Mouse (Mus musculus) midbrain, embryonic 15.5 days (tissue): ENCODE results near the gene Ube2f. TPM values are rescaled to one million over a fixed set of nuclear protein-coding genes. Genes with fewer than 3 reads are reported as not detected.

Source experiments
- ATAC-seq: fragments of 200-750 bp; cut with Nextera tagmentation; replicated peaks from 2 replicates; pipeline ENCODE4 v1.8.0; 2017; ENCODE audit warnings: moderate TSS enrichment
- H3K27ac ChIP-seq: fragments of 300-500 bp; sonication (generic); 2 replicates; pipeline ENCODE4 v1.5.1; 2015; ENCODE audit warnings: mild to moderate bottlenecking, inconsistent platforms
- H3K27me3 ChIP-seq: fragments of 300-500 bp; sonication (generic); replicated peaks from 2 replicates; pipeline ENCODE4 v1.6.1; 2015; ENCODE audit warnings: inconsistent platforms
- H3K36me3 ChIP-seq: fragments of 300-500 bp; sonication (generic); replicated peaks from 2 replicates; pipeline ENCODE4 v1.6.1; 2015; ENCODE audit warnings: inconsistent platforms
- H3K4me1 ChIP-seq: fragments of 300-500 bp; sonication (generic); 2 replicates; pipeline ENCODE4 v1.6.1; 2015; ENCODE audit warnings: inconsistent platforms
- H3K4me2 ChIP-seq: fragments of 300-500 bp; sonication (generic); 2 replicates; pipeline ENCODE4 v1.6.1; 2015; ENCODE audit warnings: inconsistent platforms, mild to moderate bottlenecking, moderate library complexity
- H3K4me3 ChIP-seq: fragments of 300-500 bp; sonication (generic); 2 replicates; pipeline ENCODE4 v1.5.1; 2015; ENCODE audit warnings: mild to moderate bottlenecking, inconsistent platforms
- H3K9ac ChIP-seq: fragments of 300-500 bp; sonication (generic); 2 replicates; pipeline ENCODE4 v1.6.1; 2015; ENCODE audit warnings: mild to moderate bottlenecking, inconsistent platforms
- H3K9me3 ChIP-seq: fragments of 300-500 bp; sonication (generic); 2 replicates; pipeline ENCODE4 v1.6.1; 2016; ENCODE audit warnings: inconsistent platforms
- WGBS: fragments of 180-500 bp; shearing (Covaris S2); methylation state at CpG from one replicate; pipeline ENCODE4 v1.1.7; 2015; ENCODE audit warnings: mixed read lengths; 5-methylcytosine and 5-hydroxymethylcytosine counted together
- polyA plus RNA-seq: library from polyadenylated mRNA; unstranded; fragments of >200 nt; fragmentation: Nextera tagmentation; extraction: Ambion mirVana; gene quantifications from 2 replicates; pipeline ENCODE4 v1.2.1, GENCODE M21; 2015

Ube2f gene
- polyA plus RNA-seq, 1 experiment from 2014 or later, result 58.5 TPM

DNA sequence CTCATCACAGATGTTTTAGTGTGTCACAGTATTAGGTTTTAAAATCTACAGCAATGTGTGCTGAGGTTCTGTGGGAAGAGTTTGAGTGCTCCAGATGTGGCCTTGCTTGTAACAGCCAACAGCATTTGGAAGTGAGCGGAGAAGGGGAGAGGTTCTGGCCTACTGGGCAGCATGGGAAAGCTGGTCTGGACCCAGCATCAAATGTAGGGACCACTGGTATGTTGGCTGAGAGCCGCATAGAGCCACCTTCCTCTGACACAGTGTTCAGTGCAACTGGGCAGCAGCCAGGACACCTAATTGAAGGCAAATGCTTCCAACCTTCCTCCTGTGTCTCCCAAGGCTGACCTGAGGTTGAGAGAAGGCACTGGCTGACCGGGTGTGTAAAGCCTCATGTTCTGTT, 51.9 kb downstream of the Ube2f start:
- peaks cover 2% of the 10 kb centered on the region; the same call in 1 of the 2 replicates for H3K36me3 ChIP-seq
- peaks cover 10% of the 10 kb centered on the region for H3K4me1 ChIP-seq
- H3K27ac ChIP-seq, result no peak overlapping the region
- no peak overlapping the region for H3K4me2 ChIP-seq
- H3K27me3 ChIP-seq, result no peaks in the 10 kb centered on the region
- H3K4me3 ChIP-seq, result no peak overlapping the region
- 93% methylated on average over 3 of the region's 3 CpGs for WGBS
- no peak overlapping the region for H3K9ac ChIP-seq
- no peak for ATAC-seq
- no peaks in the 10 kb centered on the region for H3K9me3 ChIP-seq

GRCm38 (mm10) chr1:91304621-91305020, 54.5 kb downstream of the Ube2f start:
- Histone ChIP-seq H3K36me3 (peaks cover 9% of the 10 kb centered on the region; the same call in 1 of the 2 replicates), H3K9me3 (no peaks in the 10 kb centered on the region), H3K9ac (no peak overlapping the region), H3K4me1 (no peaks in the 10 kb centered on the region), H3K4me3 (no peak overlapping the region), H3K27ac (no peak overlapping the region), H3K4me2 (no peak overlapping the region), H3K27me3 (no peaks in the 10 kb centered on the region)
- WGBS, result 94% methylated on average over 4 of the region's 4 CpGs
- no peak for ATAC-seq

DNA sequence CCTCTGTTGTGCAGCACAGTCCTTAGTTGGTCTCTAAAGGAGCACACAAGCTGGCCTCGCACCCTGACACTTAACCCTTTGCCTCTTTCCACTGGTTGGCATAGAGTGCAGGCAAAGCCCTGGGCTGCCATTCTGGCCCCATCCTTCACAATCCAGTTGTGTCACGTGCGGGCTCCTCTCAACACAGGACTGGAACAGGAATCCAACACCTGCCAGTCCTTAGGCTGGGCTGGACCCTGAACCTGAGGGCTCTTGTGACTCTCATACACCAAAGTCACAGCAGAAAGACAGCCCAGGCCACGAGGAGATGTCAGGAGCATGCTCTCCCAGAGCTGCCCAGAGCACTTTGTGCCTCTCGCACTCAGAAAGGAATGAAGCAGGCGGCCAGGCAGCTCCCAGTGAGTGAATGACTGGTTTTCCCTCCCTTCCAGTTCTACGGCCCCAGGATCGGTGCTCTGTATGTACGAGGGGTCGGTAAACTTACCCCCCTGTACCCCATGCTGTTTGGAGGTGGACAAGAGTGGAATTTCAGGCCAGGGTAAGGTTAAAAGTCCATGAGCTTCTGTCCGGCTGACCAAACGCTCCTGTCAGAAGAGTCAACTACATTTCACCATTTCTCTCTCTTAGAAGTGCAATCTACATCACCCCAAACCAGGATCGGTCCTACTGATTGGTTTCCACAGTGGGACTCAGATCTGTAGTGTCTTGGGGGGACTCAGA, 59.4 kb downstream of the Ube2f start:
- ATAC-seq, result no peak
- 95% methylated on average over 13 of the region's 13 CpGs for WGBS
- Histone ChIP-seq H3K9ac (no peak overlapping the region), H3K27me3 (no peaks in the 10 kb centered on the region), H3K4me3 (no peak overlapping the region), H3K4me1 (no peaks in the 10 kb centered on the region), H3K36me3 (peaks cover 9% of the 10 kb centered on the region; the same call in 1 of the 2 replicates), H3K27ac (no peak overlapping the region), H3K4me2 (no peak overlapping the region), H3K9me3 (no peaks in the 10 kb centered on the region)

DNA sequence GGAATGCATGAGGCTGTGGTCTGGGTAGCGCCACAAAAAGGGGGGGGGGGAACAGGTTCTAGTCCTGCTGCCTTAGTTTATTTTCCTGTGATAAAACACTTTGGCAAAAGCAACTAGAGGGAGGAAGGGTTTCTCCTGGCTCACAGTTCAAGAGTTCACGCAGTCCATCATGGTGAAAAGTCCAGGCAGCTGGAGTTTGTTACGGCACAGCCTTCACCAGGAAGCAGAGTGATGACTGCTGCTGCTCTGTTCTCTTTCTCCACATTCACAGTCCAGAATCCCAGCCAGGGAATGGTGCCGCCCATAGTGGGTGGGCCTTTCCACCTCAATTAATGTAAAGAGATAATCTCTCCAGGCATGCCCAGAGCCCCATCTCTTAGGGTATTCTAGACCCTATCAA, 62.2 kb downstream of the Ube2f start:
- no peak overlapping the region for H3K4me2 ChIP-seq
- no peak overlapping the region for H3K4me3 ChIP-seq
- WGBS, result 95% methylated on average over 4 of the region's 4 CpGs
- H3K27me3 ChIP-seq, result no peaks in the 10 kb centered on the region
- H3K4me1 ChIP-seq, result no peaks in the 10 kb centered on the region
- H3K27ac ChIP-seq, result no peak overlapping the region
- no peaks in the 10 kb centered on the region for H3K9me3 ChIP-seq
- no peak overlapping the region for H3K9ac ChIP-seq
- no peak for ATAC-seq
- peaks cover 5% of the 10 kb centered on the region; the same call in 1 of the 2 replicates for H3K36me3 ChIP-seq

- WGBS, result 39% methylated on average over 5 of the region's 5 CpGs
- Histone ChIP-seq H3K27ac (0 out of 2 replicates have a peak overlapping the region, but pooled peaks have one; percentile 22), H3K36me3 (peaks cover 4% of the 10 kb centered on the region; the same call in 1 of the 2 replicates), H3K4me1 (no peaks in the 10 kb centered on the region), H3K4me3 (no peak overlapping the region), H3K9me3 (no peaks in the 10 kb centered on the region), H3K9ac (no peak overlapping the region), H3K27me3 (no peaks in the 10 kb centered on the region), H3K4me2 (no peak overlapping the region)
- no peak for ATAC-seq
Observed at GRCm38 (mm10) chr1:91313251-91313650, 63.1 kb downstream of the Ube2f start.

DNA sequence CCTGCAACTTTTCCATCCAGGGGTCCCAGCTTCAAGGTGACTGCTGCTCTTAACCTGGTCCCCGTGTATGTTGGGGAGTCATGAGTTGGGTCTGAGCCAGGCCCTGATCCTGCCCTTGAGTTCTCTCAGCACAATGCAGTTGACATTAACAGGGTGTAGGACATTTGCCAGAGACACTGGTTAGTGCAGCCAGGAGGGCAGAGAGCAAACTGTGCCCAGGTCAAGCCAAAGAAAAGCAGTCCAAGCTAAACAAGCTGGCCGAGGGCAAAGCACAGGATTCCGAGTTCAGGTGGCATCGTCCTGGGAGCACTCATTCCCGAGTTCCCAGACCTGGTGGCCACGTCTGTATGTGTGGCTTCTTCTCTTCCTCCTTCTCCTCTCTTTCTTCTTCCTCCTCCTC, 67.6 kb downstream of the Ube2f start:
- no peaks in the 10 kb centered on the region for H3K36me3 ChIP-seq
- H3K4me2 ChIP-seq, result no peak overlapping the region
- H3K4me1 ChIP-seq, result no peaks in the 10 kb centered on the region
- no peaks in the 10 kb centered on the region for H3K9me3 ChIP-seq
- no peak overlapping the region for H3K27ac ChIP-seq
- no peaks in the 10 kb centered on the region for H3K27me3 ChIP-seq
- H3K9ac ChIP-seq, result no peak overlapping the region
- no peak for ATAC-seq
- H3K4me3 ChIP-seq, result no peak overlapping the region
- 93% methylated on average over 6 of the region's 6 CpGs for WGBS

GRCm38 (mm10) chr1:91321760-91322438, 71.8 kb downstream of the Ube2f start, which contains the start of gene Espnl:
Gene Espnl, plus strand, starts transcription at chr1:91322075.
- Histone ChIP-seq H3K9me3 (no peaks in the 10 kb centered on the region), H3K9ac (no peak within 1 kb of the TSS), H3K27me3 (no peaks in the 10 kb centered on the region), H3K4me1 (no peaks in the 10 kb centered on the region), H3K4me2 (no peak within 1 kb of the TSS), H3K27ac (no peak within 1 kb of the TSS), H3K36me3 (no peaks in the 10 kb centered on the region), H3K4me3 (no peak within 1 kb of the TSS)
- 80% methylated on average over 19 of the region's 19 CpGs for WGBS
- ATAC-seq, result no peak

DNA sequence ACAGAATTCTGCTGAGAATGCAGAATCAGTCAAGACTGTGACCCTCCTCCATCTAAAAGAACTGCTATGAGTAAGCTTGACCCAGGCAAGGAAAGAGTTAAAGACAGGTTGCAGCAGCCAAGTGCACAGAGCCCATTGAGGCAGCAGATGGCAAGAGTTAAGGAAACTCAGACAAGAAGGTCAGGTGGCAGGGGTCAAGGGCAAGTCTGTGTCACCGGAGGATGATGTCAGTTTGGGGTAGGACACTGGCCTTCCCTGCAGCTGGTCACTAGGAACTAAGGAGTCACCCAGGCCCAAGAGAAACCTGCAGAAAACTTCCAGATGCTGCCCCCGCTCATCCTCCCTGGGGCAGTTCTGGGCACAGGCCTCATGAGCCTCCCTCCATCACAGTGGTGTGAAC, 74.5 kb downstream of the Ube2f start:
- H3K27ac ChIP-seq, result no peak overlapping the region
- H3K4me2 ChIP-seq, result no peak overlapping the region
- no peaks in the 10 kb centered on the region for H3K27me3 ChIP-seq
- 92% methylated on average over 2 of the region's 2 CpGs for WGBS
- no peaks in the 10 kb centered on the region for H3K9me3 ChIP-seq
- no peak for ATAC-seq
- no peaks in the 10 kb centered on the region for H3K4me1 ChIP-seq
- H3K9ac ChIP-seq, result no peak overlapping the region
- H3K36me3 ChIP-seq, result no peaks in the 10 kb centered on the region
- no peak overlapping the region for H3K4me3 ChIP-seq

DNA sequence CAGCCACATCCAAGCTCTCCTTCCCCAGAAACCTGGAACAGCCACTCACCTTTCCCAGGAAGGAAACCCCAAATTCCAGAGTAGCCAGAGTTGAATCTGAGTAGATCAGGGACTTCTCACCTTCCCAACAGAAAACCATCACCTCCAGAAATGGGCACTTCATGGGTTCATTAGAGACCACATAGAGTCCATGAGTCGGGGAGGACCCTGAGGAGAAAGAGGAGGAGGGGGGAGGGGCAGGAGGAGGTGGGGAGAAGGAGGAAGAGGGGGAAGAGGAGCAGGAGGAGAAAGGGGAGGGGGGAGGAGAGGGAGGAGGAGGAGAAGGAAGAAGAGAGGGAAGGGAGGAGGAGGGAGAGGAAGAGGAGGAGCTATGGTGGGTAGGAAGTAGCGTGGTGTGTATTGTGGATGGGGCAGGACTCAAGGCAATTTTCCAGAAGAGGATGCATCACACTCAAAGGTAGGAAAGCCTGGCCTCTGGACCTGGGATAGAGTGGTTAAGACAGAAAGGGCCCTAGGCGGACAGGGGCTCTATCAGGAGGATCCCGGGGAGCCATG, 75.5 kb downstream of the Ube2f start:
- no peak overlapping the region for H3K4me2 ChIP-seq
- 74% methylated on average over 4 of the region's 4 CpGs for WGBS
- no peak for ATAC-seq
- H3K9me3 ChIP-seq, result no peaks in the 10 kb centered on the region
- H3K27ac ChIP-seq, result no peak overlapping the region
- no peak overlapping the region for H3K9ac ChIP-seq
- no peaks in the 10 kb centered on the region for H3K4me1 ChIP-seq
- H3K27me3 ChIP-seq, result no peaks in the 10 kb centered on the region
- no peaks in the 10 kb centered on the region for H3K36me3 ChIP-seq
- H3K4me3 ChIP-seq, result no peak overlapping the region

DNA sequence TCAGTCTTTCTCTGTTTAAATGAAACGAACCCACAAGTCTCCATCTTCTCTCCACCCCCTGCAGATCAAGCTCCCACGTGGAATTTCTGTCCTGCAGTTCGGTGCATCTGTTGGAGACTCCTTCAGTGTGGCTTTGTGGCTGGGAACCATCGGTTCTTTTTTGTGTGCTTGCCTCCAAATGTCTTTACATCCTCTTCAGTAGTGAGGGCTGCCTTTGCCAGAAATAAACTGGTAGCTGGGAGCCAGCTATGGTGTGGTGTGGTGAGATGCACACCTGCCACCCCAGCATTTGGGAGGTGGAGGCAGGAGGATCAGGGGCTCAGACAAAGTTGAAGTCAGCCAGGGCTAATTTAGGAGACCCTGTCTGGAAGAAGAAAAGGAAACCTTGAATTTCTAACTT, 82.0 kb downstream of the Ube2f start:
- ATAC-seq, result no peak
- H3K4me3 ChIP-seq, result no peak overlapping the region
- H3K36me3 ChIP-seq, result no peaks in the 10 kb centered on the region
- no peak overlapping the region for H3K27ac ChIP-seq
- no peak overlapping the region for H3K9ac ChIP-seq
- H3K9me3 ChIP-seq, result no peaks in the 10 kb centered on the region
- no peaks in the 10 kb centered on the region for H3K27me3 ChIP-seq
- 42% methylated on average over 4 of the region's 4 CpGs for WGBS
- H3K4me1 ChIP-seq, result no peaks in the 10 kb centered on the region
- H3K4me2 ChIP-seq, result no peak overlapping the region

GRCm38 (mm10) chr1:91333582-91333981, 83.5 kb downstream of the Ube2f start:
- Histone ChIP-seq H3K9me3 (no peaks in the 10 kb centered on the region), H3K27ac (no peak overlapping the region), H3K4me1 (no peaks in the 10 kb centered on the region), H3K36me3 (no peaks in the 10 kb centered on the region), H3K27me3 (no peaks in the 10 kb centered on the region), H3K4me2 (no peak overlapping the region), H3K4me3 (no peak overlapping the region), H3K9ac (no peak overlapping the region)
- ATAC-seq, result no peak

DNA sequence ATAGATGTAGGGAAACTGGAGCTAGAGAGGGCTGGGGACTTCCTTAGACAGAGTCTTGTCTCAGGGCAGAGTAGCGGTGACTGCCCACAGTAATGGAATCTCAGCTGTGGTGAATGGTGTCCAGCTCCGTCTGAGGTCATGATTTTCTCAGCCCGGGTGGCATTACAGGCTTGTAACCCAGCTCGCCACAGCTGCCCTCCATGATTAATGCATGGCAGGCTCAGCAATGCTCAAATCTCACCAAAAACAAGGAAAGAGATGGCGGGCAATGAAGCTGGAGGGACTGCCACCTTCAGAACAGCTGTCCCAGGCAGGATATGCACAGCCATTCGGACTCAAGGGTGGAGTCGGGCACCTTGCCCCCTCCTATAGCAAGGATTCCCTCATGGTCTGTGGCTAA, 87.3 kb downstream of the Ube2f start:
- Histone ChIP-seq H3K4me1 (no peaks in the 10 kb centered on the region), H3K36me3 (no peaks in the 10 kb centered on the region), H3K4me2 (no peak overlapping the region), H3K9me3 (no peaks in the 10 kb centered on the region), H3K9ac (no peak overlapping the region), H3K4me3 (no peak overlapping the region), H3K27me3 (0 out of 2 replicates have a peak, but pooled peaks cover 3% of the 10 kb centered on the region), H3K27ac (no peak overlapping the region)
- ATAC-seq, result no peak
- 85% methylated on average over 7 of the region's 7 CpGs for WGBS
